Mouse (Mus musculus) C2C12 (cell line): ENCODE results near the gene Fcnb. TPM values are rescaled to one million over a fixed set of nuclear protein-coding genes. Genes with fewer than 3 reads are reported as not detected.

Source experiments
- H3K27me3 ChIP-seq: one replicate; pipeline ENCODE4 v1.6.1; 2011; ENCODE audit not compliant: control insufficient read depth, insufficient read depth, insufficient read length
- H3K36me3 ChIP-seq: one replicate; pipeline ENCODE4 v1.6.1; 2011; ENCODE audit not compliant: control insufficient read depth, insufficient read depth
- H3K4me3 ChIP-seq: one replicate; pipeline ENCODE4 v1.5.1; 2011; ENCODE audit warnings: mild to moderate bottlenecking, control low read depth; ENCODE audit not compliant: poor library complexity, insufficient read depth, severe bottlenecking
- H3K79me2 ChIP-seq: one replicate; pipeline ENCODE4 v1.6.1; 2011; ENCODE audit not compliant: control insufficient read depth, insufficient read depth
- H3K79me3 ChIP-seq: one replicate; pipeline ENCODE4 v1.6.1; 2011; ENCODE audit warnings: low read depth, control low read depth
- H3ac ChIP-seq: one replicate; pipeline ENCODE3; 2011; ENCODE audit warnings: low read depth; ENCODE audit not compliant: control insufficient read depth, insufficient read length
- CEBPB ChIP-seq: IDR thresholded peaks from one replicate; pipeline ENCODE4 v1.6.1; 2011; ENCODE audit warnings: low read depth, mild to moderate bottlenecking, control low read depth, moderate library complexity
- CTCF ChIP-seq: IDR thresholded peaks from one replicate; pipeline ENCODE4 v1.5.1; 2011; ENCODE audit not compliant: control insufficient read depth, insufficient read depth, insufficient read length
- FOSL1 ChIP-seq: IDR thresholded peaks from one replicate; pipeline ENCODE4 v1.8.0; 2011; ENCODE audit warnings: mild to moderate bottlenecking, low read length; ENCODE audit not compliant: poor library complexity, insufficient read depth, severe bottlenecking
- MAX ChIP-seq: IDR thresholded peaks from one replicate; pipeline ENCODE4 v1.6.1; 2011; ENCODE audit warnings: mild to moderate bottlenecking, control low read depth
- MYOD1 ChIP-seq: IDR thresholded peaks from one replicate; pipeline ENCODE4 v1.6.1; 2011; ENCODE audit warnings: low read depth; ENCODE audit not compliant: control insufficient read depth, insufficient read length
- MYOG ChIP-seq: IDR thresholded peaks from one replicate; pipeline ENCODE4 v1.6.1; 2011; ENCODE audit not compliant: control insufficient read depth, insufficient read length; ENCODE audit errors: extremely low read depth
- USF1 ChIP-seq: IDR thresholded peaks from one replicate; pipeline ENCODE4 v1.6.1; 2011; ENCODE audit warnings: low read depth, mild to moderate bottlenecking, control low read depth, moderate library complexity
- polyA plus RNA-seq: library from polyadenylated mRNA; unstranded; fragments of >200 nt; fragmentation: generic; extraction: Trizol; gene quantifications from one replicate; pipeline ENCODE4 v1.2.1, GENCODE M21; 2012; ENCODE audit warnings: missing spikeins

Gene Fcnb
- polyA plus RNA-seq, 1 experiment = not detected

DNA sequence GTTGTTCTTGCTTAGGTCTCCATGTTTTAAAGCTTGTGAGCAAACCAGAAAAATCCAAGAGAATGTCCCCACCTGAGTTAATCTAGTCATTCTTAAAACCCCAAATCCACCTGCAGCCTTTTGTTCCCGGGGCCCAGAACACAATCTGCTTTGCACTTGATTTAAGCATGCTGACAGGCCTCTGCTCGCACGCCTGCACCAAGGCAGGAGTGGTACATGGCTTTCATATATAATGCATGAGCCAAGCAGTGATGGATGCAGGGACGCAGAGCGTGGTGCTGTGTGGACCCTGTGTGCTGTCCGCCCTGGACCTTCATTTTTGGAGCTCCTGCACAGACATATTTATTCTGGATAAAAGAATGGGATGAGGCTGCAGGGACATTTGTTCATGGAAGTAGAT is 6.4 kb upstream of the Fcnb start:
- H3K79me2 ChIP-seq = no peaks in the 10 kb centered on the region

DNA sequence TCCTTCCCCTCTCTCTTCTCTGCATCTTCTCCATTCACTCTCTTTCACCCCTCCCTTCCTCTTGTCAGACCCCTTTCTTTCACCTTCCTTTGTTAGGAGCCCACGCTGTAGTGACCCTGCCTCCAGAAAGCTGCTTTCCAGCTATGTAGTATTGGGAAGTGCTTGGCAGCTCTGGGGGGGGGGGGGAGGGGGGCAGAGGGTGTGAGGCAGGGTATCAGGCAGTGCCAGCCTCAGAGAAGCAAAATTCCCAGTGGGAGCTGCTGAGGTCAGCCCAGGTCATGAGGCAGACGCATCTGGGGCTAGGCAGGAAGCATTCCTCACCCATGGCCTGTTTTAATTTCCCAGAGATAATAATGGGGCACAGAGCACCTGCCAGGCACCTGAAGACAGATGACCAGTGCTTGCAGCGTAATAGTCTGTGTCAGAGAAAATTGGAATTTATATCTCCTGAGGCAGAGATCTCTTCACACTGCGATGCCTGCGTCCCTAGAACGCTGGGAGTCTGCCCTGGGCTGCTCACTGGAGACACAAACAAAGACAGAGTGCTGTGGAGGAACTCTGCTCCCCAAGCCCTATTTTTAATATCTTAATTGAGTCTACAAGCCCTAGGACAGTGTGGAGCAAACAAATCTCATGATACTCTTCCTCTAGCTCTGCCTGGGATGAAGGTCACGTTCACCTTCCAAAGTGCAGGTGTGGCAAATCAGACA is 5.8 kb upstream of the Fcnb start:
- Histone ChIP-seq H3K36me3 (no peaks in the 10 kb centered on the region), H3ac (no peak overlapping the region), H3K27me3 (peaks cover 62% of the 10 kb centered on the region), H3K4me3 (no peak overlapping the region), H3K79me2 (no peaks in the 10 kb centered on the region), H3K79me3 (no peaks in the 10 kb centered on the region)
- TF ChIP-seq MYOG = no peak
- TF ChIP-seq CEBPB = no peak
- no peak for TF ChIP-seq FOSL1
- no peak for TF ChIP-seq MAX
- TF ChIP-seq MYOD1 = no peak

More for the DNA sequence above, 6.4 kb upstream of the Fcnb start:
- Histone ChIP-seq H3K36me3 (no peaks in the 10 kb centered on the region), H3K79me3 (no peaks in the 10 kb centered on the region), H3K4me3 (no peak overlapping the region), H3ac (no peak overlapping the region), H3K27me3 (peaks cover 65% of the 10 kb centered on the region)
- TF ChIP-seq MYOG (no peak), CEBPB (no peak), CTCF (no peak), FOSL1 (no peak), USF1 (no peak), MYOD1 (no peak), MAX (no peak)

DNA sequence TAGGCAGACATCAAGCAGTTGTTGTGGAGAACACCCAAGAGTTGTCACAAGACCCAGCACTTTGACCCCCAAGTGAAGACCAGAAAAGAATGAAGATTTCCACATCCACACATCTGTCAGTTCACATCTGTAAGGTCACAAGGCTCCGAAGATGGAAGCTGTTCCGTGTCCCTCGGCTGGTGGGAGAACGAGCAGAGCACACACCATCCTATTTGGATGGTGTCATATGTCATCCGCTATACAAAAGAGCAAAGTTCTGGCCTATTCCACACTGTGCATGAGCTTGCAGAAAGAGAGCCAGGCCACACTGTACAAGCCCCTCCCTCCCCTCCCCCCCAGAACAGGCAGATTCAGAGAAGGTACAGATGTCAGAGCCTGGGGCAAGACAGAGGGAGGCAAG is 4.4 kb upstream of the Fcnb start:
- H3K36me3 ChIP-seq = no peaks in the 10 kb centered on the region
- peaks cover 60% of the 10 kb centered on the region for H3K27me3 ChIP-seq
- H3K79me3 ChIP-seq = no peaks in the 10 kb centered on the region
- no peak for TF ChIP-seq MYOG
- TF ChIP-seq USF1 = no peak
- no peak for TF ChIP-seq CEBPB
- no peak for TF ChIP-seq MAX
- no peak for TF ChIP-seq CTCF
- TF ChIP-seq FOSL1 = no peak
- TF ChIP-seq MYOD1 = no peak
- no peak overlapping the region for H3K4me3 ChIP-seq
- no peaks in the 10 kb centered on the region for H3K79me2 ChIP-seq
- no peak overlapping the region for H3ac ChIP-seq

DNA sequence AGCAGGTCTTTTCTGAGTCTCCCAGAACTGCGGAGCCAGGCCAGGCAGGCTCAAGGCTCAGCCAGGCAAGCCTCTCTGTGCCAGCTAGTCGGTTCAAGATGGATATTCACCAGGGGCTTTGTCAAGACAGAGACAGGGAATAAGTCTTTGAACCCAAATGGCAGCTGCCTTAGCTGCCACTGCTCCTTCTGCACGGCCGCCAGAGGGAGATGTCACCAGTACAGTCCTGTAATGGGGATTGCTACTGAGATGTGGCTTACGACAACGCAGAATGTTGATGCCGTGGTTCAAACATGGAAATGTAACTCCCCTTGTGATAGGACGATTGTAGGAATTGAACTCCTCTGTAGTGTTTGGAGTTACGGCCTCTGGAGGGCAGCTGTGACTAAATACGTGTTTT is 1.4 kb upstream of the Fcnb start:
- Histone ChIP-seq H3ac (no peak overlapping the region), H3K27me3 (peaks cover 46% of the 10 kb centered on the region), H3K36me3 (no peaks in the 10 kb centered on the region), H3K79me3 (no peaks in the 10 kb centered on the region), H3K79me2 (no peaks in the 10 kb centered on the region), H3K4me3 (no peak overlapping the region)
- TF ChIP-seq MYOG = no peak
- TF ChIP-seq CTCF = no peak
- no peak for TF ChIP-seq MAX
- no peak for TF ChIP-seq FOSL1
- TF ChIP-seq MYOD1 = no peak
- no peak for TF ChIP-seq USF1
- TF ChIP-seq CEBPB = no peak

DNA sequence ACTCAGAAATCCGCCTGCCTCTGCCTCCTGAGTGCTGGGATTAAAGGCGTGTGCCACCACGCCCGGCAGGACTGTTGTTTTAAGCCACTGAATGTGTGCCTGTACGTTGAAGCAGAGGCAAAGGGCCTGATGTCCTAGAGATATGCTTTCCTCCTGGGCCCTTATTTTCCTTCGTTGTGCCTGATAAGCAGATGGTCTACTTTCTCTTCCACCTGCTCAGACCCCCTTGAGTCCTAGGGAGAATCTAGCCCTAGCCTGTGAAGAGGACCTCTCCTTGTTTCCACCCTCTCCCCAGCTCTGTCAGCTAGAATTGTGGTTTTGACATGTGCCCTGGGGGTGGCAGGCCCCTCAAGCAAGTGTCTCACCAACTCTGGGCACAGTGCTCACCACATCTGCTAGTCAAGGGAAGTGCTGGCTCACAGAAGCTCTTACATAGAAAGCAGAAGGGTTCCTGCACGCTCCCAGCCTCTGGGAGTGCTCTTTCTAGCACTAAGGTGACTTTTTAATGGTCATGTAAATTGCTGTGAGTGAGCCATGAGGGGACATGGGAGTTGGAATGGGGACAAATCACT is 9.0 kb downstream of the Fcnb start:
- TF ChIP-seq MYOD1 (no peak), CEBPB (no peak), MYOG (no peak), MAX (no peak), CTCF (no peak), FOSL1 (no peak), USF1 (no peak)
- no peak overlapping the region for H3K4me3 ChIP-seq
- H3K27me3 ChIP-seq = peaks cover 45% of the 10 kb centered on the region
- no peak overlapping the region for H3ac ChIP-seq
- H3K79me3 ChIP-seq = no peaks in the 10 kb centered on the region
- H3K36me3 ChIP-seq = no peaks in the 10 kb centered on the region
- H3K79me2 ChIP-seq = no peaks in the 10 kb centered on the region

DNA sequence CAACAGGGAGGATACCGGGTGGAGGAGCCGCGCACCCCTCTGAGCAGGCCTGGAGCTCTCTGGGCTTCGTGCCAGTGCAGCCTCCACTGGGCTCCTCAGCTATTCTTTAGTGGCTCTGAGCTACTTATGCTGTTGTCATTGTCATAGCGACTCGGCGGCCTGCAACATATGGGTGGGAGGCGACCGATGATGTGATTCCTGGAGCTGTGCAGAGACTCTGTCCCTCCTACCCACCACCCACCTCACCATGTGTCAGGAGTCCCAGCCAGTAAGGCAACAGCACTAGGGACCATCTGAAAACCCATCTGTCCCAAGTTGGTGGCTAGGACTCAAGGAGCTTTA is 16.2 kb downstream of the Fcnb start:
- H3ac ChIP-seq = no peak overlapping the region

More for the DNA sequence above, 16.2 kb downstream of the Fcnb start:
- no peaks in the 10 kb centered on the region for H3K79me2 ChIP-seq
- no peaks in the 10 kb centered on the region for H3K79me3 ChIP-seq
- H3K4me3 ChIP-seq = no peak overlapping the region
- TF ChIP-seq FOSL1 = no peak
- TF ChIP-seq USF1 = no peak
- TF ChIP-seq MAX = no peak
- no peak for TF ChIP-seq CEBPB
- no peak for TF ChIP-seq MYOD1
- TF ChIP-seq MYOG = no peak
- no peak for TF ChIP-seq CTCF
- H3K36me3 ChIP-seq = no peaks in the 10 kb centered on the region
- H3K27me3 ChIP-seq = peaks cover 39% of the 10 kb centered on the region
